Mouse (Mus musculus) neutrophil, adult 59 days (primary cell): ENCODE measurements around the gene Pih1h3b. TPM values are rescaled to one million over a fixed set of nuclear protein-coding genes. Genes with fewer than 3 reads are reported as not detected.

ENCODE experiments used
- total RNA-seq, 2 experiments: library from RNA; stranded (reverse); gene quantifications; 1 replicate in 1 of 2; 2 replicates in 1 of 2; pipeline ENCODE4 v1.2.4; 2023

Gene Pih1h3b
- total RNA-seq = not detected

DNA sequence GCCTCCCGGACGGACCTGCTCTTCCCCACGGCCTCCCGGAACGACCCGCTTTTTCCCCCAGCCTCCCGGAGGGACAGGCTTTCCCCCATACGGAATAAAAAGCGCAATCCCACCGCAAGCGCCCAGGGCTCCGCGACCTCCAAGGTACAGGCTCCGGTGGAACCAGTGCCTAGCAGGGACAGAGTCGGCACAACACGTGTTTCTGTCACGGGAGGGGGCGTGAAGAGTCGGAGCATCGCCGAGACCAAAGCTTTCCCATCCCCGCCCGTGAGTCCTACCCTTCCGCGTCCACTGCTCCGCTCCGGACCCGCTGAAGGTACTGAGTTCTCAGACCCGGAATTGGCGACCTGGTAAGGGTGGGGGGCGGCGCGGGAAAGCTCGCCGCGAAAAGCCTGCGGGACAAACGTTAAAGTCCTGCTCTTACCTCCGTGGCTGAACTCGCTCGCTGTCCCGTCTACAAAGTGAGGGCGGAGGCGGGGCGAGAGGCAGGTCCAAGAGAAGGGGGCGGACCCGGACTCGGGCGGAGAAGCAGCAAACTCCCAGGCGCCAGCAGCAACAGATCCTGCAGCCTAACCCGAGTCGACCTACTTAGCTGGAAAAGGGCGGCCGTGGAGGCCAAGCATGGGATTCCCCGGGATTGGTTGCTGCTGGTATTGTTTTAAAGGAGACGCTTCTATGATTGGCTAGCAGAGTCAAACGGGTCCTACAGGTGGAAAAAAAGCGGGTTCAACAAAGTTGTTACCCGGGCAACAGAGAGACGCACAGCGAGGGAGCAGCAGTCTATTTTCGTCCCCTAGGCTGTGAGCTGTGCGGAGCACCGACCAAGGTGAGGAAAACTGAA lies at the start of gene Pih1h3b, which contains the start of gene Nup62cl:
Gene Pih1h3b (plus strand): TSS at position 745 of the 841 bp plus-strand sequence.
Gene Nup62cl (minus strand): TSS at position 578 of the 841 bp plus-strand sequence.

Other genes starting within 250 kb of the Pih1h3b start
- gene Morc4, start 191.2 kb upstream of the Pih1h3b start, total RNA-seq = 1 to 10 TPM in 1 of 2 experiments, under 1 TPM in 1; 0.82 to 1.1 TPM
- gene Rbm41, start 64.3 kb upstream of the Pih1h3b start, total RNA-seq = 10 to 100 TPM in 1 of 2 experiments, 1 to 10 TPM in 1; 9.3 to 11.5 TPM
- not detected for gene Nup62cl, start 167 bp upstream of the Pih1h3b start, total RNA-seq